Mouse (Mus musculus): ENCODE measurements around the gene Kifap3.

Kifap3 gene

GRCm38 (mm10) chr1:163964008-163964689, 184.8 kb downstream of the Kifap3 start:
- no peak for DNase-seq (ENCODE audit: low read depth in 2 of 2, low spot score in 2 of 2)

Data from CD8-positive naive resting alpha-beta T cell, adult 2 months (primary cell).